Mouse (Mus musculus) kidney, postnatal 10 days (tissue): ENCODE data around the gene Rae1.

Experiments used
- DNase-seq: peaks from one replicate; pipeline ENCODE4 v3.0.0; 2021; ENCODE audit warnings: mixed read lengths

The Rae1 gene

GRCm38 (mm10) chr2:172999630-173000284 lies at the start of gene Rae1:
TSS of gene Rae1 (plus strand) at chr2:173000117.
- DNase-seq, result peak; percentile 99

GRCm38 (mm10) chr2:172950119-172950676 lies 49.7 kb upstream of the Rae1 start:
- peak; percentile 39 for DNase-seq

GRCm38 (mm10) chr2:172950722-172951121 lies 49.2 kb upstream of the Rae1 start:
- DNase-seq, result no peak

GRCm38 (mm10) chr2:172951976-172952375 lies 47.9 kb upstream of the Rae1 start:
- DNase-seq, result no peak

GRCm38 (mm10) chr2:172958579-172958978 lies 41.3 kb upstream of the Rae1 start:
- DNase-seq, result no peak

GRCm38 (mm10) chr2:172959006-172959768 lies 40.7 kb upstream of the Rae1 start:
- no peak for DNase-seq

DNA sequence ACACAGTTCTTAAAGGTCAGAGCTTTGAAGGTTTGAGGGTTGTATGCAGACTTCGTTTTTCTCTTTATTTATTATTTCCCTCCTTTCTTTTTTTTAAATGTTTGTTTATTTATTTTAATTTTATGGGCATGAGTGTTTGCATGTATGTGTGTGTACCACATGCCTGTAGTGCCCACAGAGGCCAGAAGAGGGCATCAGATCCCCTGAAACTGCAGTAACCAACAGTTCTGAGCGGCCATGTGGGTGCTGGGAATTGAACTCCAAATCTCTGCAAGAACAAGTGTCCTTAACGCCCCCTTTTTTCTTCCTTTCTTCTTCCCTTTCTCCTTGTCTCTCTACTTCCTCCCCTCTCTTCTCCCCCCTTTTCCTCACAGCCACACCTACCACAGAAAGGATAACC lies 39.6 kb upstream of the Rae1 start:
- no peak for DNase-seq

DNA sequence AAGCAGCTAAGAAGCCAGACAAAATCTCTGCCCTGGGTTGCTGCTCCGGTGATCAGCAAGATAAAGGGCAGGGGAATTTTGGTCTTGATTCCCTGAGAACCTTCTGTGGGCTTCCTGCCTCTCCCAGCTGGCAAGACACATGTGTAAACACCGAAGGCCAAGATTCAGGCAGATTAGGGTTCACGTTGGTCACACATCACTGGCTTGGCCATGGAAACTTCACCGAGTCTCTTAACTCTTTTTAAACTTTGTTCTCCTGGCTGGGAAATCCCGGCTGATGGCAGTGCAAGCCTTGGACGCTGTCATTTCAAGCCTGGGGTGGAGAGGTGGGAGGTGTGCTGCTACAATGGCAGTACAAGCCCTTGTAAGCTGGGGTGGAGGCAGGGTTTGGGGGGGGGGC lies 38.7 kb upstream of the Rae1 start:
- peak; percentile 55 for DNase-seq

GRCm38 (mm10) chr2:172965249-172965648 lies 34.7 kb upstream of the Rae1 start:
- DNase-seq, result peak; percentile 68

DNA sequence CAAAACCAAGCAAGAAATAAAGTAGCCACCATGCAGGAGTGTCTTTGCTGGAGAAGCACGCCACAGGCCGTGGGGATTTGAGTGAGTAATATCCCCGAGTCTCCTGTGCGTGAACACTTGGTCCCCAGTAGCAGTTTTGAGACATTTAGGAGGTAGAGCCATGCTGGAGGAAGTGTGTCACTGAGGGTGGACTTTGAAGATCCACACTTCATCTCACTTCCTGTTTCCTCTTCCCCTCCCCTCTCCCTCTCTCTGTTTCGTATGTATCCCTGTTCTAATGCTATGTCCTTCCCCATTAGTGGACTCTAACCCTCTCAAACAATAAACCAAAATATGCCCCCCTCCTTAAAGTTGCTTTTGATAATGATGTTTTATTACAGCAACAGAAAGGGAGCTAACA lies 33.4 kb upstream of the Rae1 start:
- no peak for DNase-seq

GRCm38 (mm10) chr2:172971865-172972264 lies 28.1 kb upstream of the Rae1 start:
- no peak for DNase-seq

GRCm38 (mm10) chr2:172973806-172974565 lies 25.9 kb upstream of the Rae1 start:
- DNase-seq, result no peak

DNA sequence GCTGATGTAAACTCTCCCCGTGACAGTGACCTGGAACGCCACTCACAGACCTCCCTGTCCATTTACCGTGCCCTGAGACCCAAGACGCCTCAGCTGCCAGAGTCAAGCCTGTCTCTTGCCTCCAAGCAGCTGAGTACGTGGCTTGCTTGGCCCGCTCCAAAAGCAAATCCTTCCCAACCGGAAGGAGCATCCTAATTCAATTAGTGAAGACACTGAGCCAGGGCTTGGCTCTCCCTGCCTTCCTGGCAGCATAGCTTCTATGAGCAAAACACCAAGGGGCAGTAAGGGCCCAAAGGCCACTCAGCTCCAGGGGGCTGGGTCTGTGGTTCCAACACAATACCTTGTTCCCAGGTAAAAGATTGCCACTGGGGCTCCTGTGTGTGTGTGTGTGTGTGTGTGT lies 25.2 kb upstream of the Rae1 start:
- DNase-seq, result no peak

DNA sequence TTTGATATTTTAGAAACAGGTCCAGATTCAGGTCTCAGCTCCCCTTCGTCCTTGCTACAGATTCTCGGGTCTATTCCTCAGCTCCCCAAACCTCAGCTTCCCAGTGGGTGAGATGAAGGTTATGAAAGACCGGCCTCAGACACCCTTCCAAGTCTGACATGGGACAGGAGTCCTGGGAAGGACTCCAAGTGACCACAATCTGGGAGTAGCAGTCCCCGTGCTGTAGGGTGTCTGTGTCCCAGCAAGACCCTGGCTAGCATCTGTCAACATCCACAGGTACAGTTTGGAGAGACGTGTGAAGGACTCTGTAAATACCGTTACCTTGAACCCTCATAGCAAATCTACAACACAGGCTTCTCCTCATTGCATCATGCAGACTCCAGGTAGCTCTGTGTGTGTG lies 24.8 kb upstream of the Rae1 start:
- no peak for DNase-seq

DNA sequence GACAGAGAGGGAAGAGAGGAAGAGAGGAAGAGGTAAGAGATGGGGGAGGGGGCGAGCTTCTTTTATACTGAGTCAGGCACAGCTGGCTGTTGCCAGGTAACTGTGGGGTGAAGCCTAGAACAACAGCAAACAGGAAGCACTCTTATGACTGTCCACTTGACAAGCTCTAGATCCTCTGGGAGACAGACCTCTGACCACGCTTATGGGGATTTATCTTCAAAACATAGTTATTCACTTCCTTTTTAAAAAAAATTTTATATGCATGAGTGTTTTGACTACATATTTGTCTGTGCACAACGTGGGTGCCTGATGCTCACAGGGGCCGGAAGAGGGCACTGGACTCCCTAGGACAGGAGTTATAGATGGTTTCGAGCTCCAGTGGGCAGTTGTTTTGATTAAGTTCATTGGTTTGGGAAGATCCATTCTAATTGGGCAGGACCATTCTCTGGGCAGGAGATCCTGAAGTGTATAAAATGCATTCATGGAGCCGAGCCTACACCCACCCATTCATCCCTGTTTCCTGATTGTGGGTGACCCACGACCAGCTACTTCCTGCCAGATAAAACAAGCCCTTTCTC lies 23.2 kb upstream of the Rae1 start:
- DNase-seq, result no peak

DNA sequence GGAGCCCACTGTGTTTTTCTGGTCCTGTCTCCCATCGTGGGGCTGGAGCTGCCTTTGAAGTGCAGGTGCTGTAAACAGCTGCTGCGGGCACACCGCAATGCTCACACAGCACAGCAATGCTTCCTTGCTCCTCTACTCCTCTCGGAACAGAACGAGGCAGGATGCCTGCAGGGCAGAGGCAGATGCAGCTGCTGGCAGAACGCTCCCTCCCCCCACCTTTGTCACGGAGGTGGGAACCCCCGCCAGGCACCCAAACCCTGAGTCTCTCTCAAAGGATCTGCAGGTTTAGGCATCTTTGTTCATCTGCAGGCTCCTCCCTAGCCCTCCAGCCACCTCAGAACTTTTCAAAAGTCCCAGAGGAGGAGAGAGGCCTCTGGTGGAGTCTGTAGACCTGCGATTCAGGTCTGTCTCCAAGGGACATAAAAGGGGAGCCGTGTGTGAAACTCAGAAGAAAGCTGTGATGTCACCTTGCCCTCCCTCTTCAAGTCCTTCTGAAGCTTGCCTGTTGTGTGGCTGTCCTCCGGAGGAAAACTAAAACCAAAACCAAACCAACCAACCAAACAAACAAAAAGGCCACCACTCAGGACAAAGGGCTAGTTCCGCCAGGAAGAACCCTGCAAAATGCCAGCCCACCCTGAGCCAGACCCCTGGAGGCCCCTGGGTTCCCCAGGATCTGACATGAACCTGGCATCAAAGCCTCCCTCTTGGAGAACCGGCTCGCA lies 22.3 kb upstream of the Rae1 start, which contains the start of gene Spo11:
TSS of gene Spo11 (plus strand) at position 292 of the 722 bp plus-strand sequence.
- no peak for DNase-seq

DNA sequence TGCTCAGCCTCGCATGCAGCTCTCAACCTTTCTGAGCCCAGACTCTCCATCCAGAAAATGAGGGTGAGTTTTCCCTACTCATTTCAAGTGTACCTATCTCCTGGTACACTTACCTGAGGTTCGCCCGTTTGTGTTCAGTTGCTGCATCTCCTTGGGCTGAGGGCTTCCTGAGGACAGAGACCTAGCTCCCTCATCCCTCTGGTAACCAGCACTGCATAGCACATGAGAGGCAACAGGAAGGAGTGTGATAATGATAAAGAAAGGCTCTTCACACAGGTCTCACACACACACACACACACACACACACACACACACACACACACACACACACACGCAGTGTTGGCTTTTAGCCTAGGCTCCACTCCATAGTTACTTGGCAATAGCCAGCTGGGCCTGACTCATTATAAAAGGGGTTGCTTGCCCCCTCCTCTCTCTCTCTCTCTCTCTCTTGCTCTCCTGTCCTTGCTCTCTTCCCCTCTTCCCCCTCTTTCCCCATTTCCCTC lies 21.7 kb upstream of the Rae1 start:
- DNase-seq, result no peak

GRCm38 (mm10) chr2:172979666-172980345 lies 20.1 kb upstream of the Rae1 start:
- DNase-seq, result no peak

GRCm38 (mm10) chr2:172982776-172983561 lies 16.9 kb upstream of the Rae1 start:
- DNase-seq, result peak; percentile 74

DNA sequence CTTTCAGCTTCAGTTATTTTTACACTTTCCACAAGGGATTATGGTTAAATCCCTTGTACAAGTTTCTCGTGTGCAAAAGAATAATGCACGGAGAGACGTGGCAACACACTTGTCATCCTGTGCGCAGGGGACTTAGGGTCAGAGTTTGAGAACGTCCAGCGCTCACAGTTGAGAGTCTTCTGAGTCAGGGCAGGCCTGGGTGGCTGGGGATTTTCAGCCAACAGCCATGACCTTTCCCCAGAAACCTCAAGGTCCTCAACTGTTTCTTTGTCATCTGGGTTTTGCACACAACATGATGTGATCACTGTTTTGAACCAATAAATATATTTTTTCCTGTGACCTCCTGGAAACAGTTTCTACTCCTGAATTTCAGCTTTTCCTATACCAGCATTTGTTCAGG lies 9.8 kb upstream of the Rae1 start:
- DNase-seq, result no peak

GRCm38 (mm10) chr2:172996207-172996606 lies 3.7 kb upstream of the Rae1 start:
- DNase-seq, result peak; percentile 90
